Mouse (Mus musculus) thymus, adult 2 months (tissue): Measurements from ENCODE around the gene Mast3.

Source experiments
- CTCF ChIP-seq: fragments of 200-500 bp; IDR thresholded peaks from 2 replicates; pipeline ENCODE4 v1.5.1; 2012; ENCODE audit warnings: mild to moderate bottlenecking, control low read depth, low read length, moderate library complexity, borderline replicate concordance; ENCODE audit not compliant: control insufficient read depth, poor library complexity, insufficient read depth; ENCODE audit errors: extremely low read depth
- POLR2A ChIP-seq: fragments of 200-500 bp; IDR thresholded peaks from 2 replicates; pipeline ENCODE4 v1.6.1; 2012; ENCODE audit warnings: mild to moderate bottlenecking, low read length, control low read depth, moderate library complexity; ENCODE audit not compliant: control insufficient read depth, poor library complexity, insufficient read depth; ENCODE audit errors: extremely low read depth

GRCm38 (mm10) chr8:70750128-70750680 is 54.6 kb downstream of the Mast3 start:
- TF ChIP-seq POLR2A (no peak), CTCF (no peak)
